Mouse (Mus musculus): ENCODE measurements around the gene Hist1h2ag.

The Hist1h2ag gene

GRCm38 (mm10) chr13:22036986-22037385 is 5.8 kb downstream of the Hist1h2ag start:
- no peak for DNase-seq (ENCODE audit: low spot score in 2 of 2)

GRCm38 (mm10) chr13:22036149-22036956 is 6.4 kb downstream of the Hist1h2ag start:
- DNase-seq (ENCODE audit: low spot score in 2 of 2), result no peak

- DNase-seq (ENCODE audit: low spot score in 2 of 2), result peak; percentile 75 to 81
These were observed 7.2 kb downstream of the Hist1h2ag start, which contains the start of the genes Hist1h2ah and Hist1h2bk for GRCm38 (mm10) chr13:22035267-22036148. Gene Hist1h2ah, minus strand, starts transcription at chr13:22035568. Gene Hist1h2bk, plus strand, starts transcription at chr13:22035870.

GRCm38 (mm10) chr13:22034443-22035266 is 8.1 kb downstream of the Hist1h2ag start:
- no peak for DNase-seq (ENCODE audit: low spot score in 2 of 2)

- no peak for DNase-seq (ENCODE audit: low spot score in 2 of 2)
These were observed 8.9 kb downstream of the Hist1h2ag start for GRCm38 (mm10) chr13:22033741-22034442.

- no peak for DNase-seq (ENCODE audit: low spot score in 2 of 2)
These were observed 12.3 kb downstream of the Hist1h2ag start for GRCm38 (mm10) chr13:22030493-22030892.

- DNase-seq (ENCODE audit: low spot score in 2 of 2), result no peak
These were observed 12.8 kb downstream of the Hist1h2ag start for GRCm38 (mm10) chr13:22029928-22030327.

- peak; percentile 90 to 95 for DNase-seq (ENCODE audit: low spot score in 2 of 2)
These were observed 13.9 kb downstream of the Hist1h2ag start for GRCm38 (mm10) chr13:22028673-22029460.

GRCm38 (mm10) chr13:22026058-22027031 is 16.4 kb downstream of the Hist1h2ag start:
- DNase-seq (ENCODE audit: low spot score in 2 of 2), result peak; percentile 79 to 83

GRCm38 (mm10) chr13:22022241-22022640 is 20.5 kb downstream of the Hist1h2ag start:
- DNase-seq (ENCODE audit: low spot score in 2 of 2), result peak; percentile 62 to 74

GRCm38 (mm10) chr13:22021581-22021980 is 21.2 kb downstream of the Hist1h2ag start:
- no peak for DNase-seq (ENCODE audit: low spot score in 2 of 2)

GRCm38 (mm10) chr13:22020901-22021339 is 21.8 kb downstream of the Hist1h2ag start:
- DNase-seq (ENCODE audit: low spot score in 2 of 2), result peak; percentile 52 to 63

GRCm38 (mm10) chr13:22019934-22020835 is 22.6 kb downstream of the Hist1h2ag start:
- DNase-seq (ENCODE audit: low spot score in 2 of 2), result peak in 1 of 2 experiments; percentile 32

GRCm38 (mm10) chr13:22015479-22016450 is 27.0 kb downstream of the Hist1h2ag start:
- peak in 1 of 2 experiments; percentile 51 for DNase-seq (ENCODE audit: low spot score in 2 of 2)

GRCm38 (mm10) chr13:22014411-22014845 is 28.3 kb downstream of the Hist1h2ag start:
- no peak for DNase-seq (ENCODE audit: low spot score in 2 of 2)

- no peak for DNase-seq (ENCODE audit: low spot score in 2 of 2)
These were observed 29.0 kb downstream of the Hist1h2ag start for GRCm38 (mm10) chr13:22013716-22014115.
